Mouse (Mus musculus) erythroblast, embryonic 14.5 days (primary cell): ENCODE results near the gene Dbx2.

Experiments used
- GATA1 ChIP-seq: IDR thresholded peaks from 2 replicates; pipeline ENCODE4 v1.6.1; 2012; ENCODE audit warnings: low read length, inconsistent platforms, mixed read lengths
- TAL1 ChIP-seq: IDR thresholded peaks from 3 replicates; pipeline ENCODE4 v1.6.1; 2012; ENCODE audit warnings: low read length, inconsistent platforms, mixed read lengths

- TF ChIP-seq GATA1, result no peak
- no peak for TF ChIP-seq TAL1
Observed at GRCm38 (mm10) chr15:95651824-95652223, 3.9 kb downstream of the Dbx2 start.
